Mouse (Mus musculus) heart, embryonic 15.5 days (tissue): ENCODE data around the gene Tcam1. TPM values are rescaled to one million over a fixed set of nuclear protein-coding genes. Genes with fewer than 3 reads are reported as not detected.
"Not testable (repeated sequence)": the region's sequence is repeated elsewhere in the genome, so short reads cannot be mapped to it uniquely, and the experiment has no call there.

Experiments used
- ATAC-seq: fragments of 200-750 bp; cut with Nextera tagmentation; replicated peaks from 2 replicates; pipeline ENCODE4 v1.8.0; 2017; ENCODE audit warnings: low read depth, moderate TSS enrichment; ENCODE audit not compliant: insufficient number of reproducible peaks, insufficient read depth, low FRiP score
- H3K27ac ChIP-seq: fragments of 300-500 bp; sonication (generic); 2 replicates; pipeline ENCODE4 v1.5.1; 2015; ENCODE audit warnings: mild to moderate bottlenecking, inconsistent platforms
- H3K27me3 ChIP-seq: fragments of 300-500 bp; sonication (generic); 2 replicates; pipeline ENCODE4 v1.6.1; 2015; ENCODE audit warnings: inconsistent platforms
- H3K36me3 ChIP-seq: fragments of 300-500 bp; sonication (generic); 2 replicates; pipeline ENCODE4 v1.6.1; 2015; ENCODE audit warnings: mild to moderate bottlenecking, inconsistent platforms
- H3K4me1 ChIP-seq: fragments of 300-500 bp; sonication (generic); replicated peaks from 2 replicates; pipeline ENCODE4 v1.6.1; 2015; ENCODE audit warnings: inconsistent platforms
- H3K4me2 ChIP-seq: fragments of 300-500 bp; sonication (generic); 2 replicates; pipeline ENCODE4 v1.6.1; 2015; ENCODE audit warnings: inconsistent platforms, mild to moderate bottlenecking, moderate library complexity
- H3K4me3 ChIP-seq: fragments of 300-500 bp; sonication (generic); 2 replicates; pipeline ENCODE4 v1.5.1; 2015; ENCODE audit warnings: mild to moderate bottlenecking, inconsistent platforms
- H3K9ac ChIP-seq: fragments of 300-500 bp; sonication (generic); 2 replicates; pipeline ENCODE4 v1.6.1; 2015; ENCODE audit warnings: mild to moderate bottlenecking, inconsistent platforms
- H3K9me3 ChIP-seq: fragments of 300-500 bp; sonication (generic); replicated peaks from 2 replicates; pipeline ENCODE4 v1.6.1; 2016; ENCODE audit warnings: inconsistent platforms
- WGBS: fragments of 180-500 bp; shearing (Covaris S2); methylation state at CpG from one replicate; pipeline ENCODE4 v1.1.7; 2015; ENCODE audit warnings: mixed read lengths; 5-methylcytosine and 5-hydroxymethylcytosine counted together
- polyA plus RNA-seq: library from polyadenylated mRNA; unstranded; fragments of >200 nt; fragmentation: Nextera tagmentation; extraction: Ambion mirVana; gene quantifications from 2 replicates; pipeline ENCODE4 v1.2.1, GENCODE M21; 2015

Gene Tcam1
- 0.34 TPM in 1 of 2 replicates, not detected in the other for polyA plus RNA-seq

DNA sequence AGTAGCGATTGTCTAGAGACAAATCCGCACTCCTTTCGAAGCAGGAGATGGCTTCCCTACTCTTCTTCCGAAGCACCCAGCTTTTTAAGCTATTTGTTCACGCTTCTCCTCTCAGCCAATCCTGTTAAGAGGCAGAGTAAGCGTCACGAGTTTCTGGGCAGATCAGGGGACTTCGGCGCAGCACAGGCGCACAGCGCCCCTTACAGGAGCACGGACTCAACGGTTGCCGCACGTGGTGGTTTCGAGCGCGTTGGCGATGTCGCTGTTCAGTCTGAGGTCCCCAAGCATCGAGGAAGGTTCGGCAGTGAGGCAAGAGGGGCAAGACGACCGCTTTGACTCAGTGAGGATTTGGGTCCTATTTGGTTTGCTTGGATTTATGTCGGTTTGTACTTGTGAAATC, at the start of gene Tcam1:
Gene Tcam1, plus strand, starts transcription at position 219 of the 400 bp plus-strand sequence.
- H3K27me3 ChIP-seq = no peaks in the 10 kb centered on the region
- peak within 1 kb of the TSS; percentile 17; the same call in 1 of the 2 replicates for H3K4me3 ChIP-seq
- H3K4me2 ChIP-seq = peak within 1 kb of the TSS; percentile 59
- no peak within 1 kb of the TSS for H3K27ac ChIP-seq
- H3K9me3 ChIP-seq = no peaks in the 10 kb centered on the region
- no peaks in the 10 kb centered on the region for H3K36me3 ChIP-seq
- peaks cover 27% of the 10 kb centered on the region for H3K4me1 ChIP-seq
- WGBS = 7% methylated on average over 25 of the region's 25 CpGs
- no peak; the same call in 1 of the 2 replicates for ATAC-seq
- H3K9ac ChIP-seq = no peak within 1 kb of the TSS

GRCm38 (mm10) chr11:106233978-106234377, 42.5 kb upstream of the Tcam1 start:
- H3K9me3 ChIP-seq, H3K4me2 ChIP-seq, ATAC-seq, H3K9ac ChIP-seq, H3K27me3 ChIP-seq, H3K4me3 ChIP-seq, H3K4me1 ChIP-seq, H3K27ac ChIP-seq: not testable (repeated sequence)
- H3K36me3 ChIP-seq = peaks cover 81% of the 10 kb centered on the region
- WGBS = 82% methylated on average over 8 of the region's 8 CpGs

DNA sequence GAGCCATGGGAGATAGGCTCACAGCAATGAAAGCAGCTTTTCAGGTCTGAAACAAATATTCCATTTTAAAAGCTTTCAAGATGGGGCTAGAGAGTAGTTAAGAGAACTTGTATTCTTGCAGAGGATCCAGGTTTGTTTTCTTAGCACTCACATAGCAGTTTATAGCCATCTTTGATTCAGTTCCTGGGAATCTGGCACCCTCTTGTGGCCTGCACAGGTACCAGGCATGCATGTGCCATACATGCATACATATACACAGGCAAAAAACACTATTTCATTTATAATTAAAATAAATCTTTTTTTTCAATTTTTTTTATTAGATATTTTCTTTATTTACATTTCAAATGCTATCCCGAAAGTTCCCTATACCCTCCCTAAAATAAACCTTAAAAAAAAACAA, 29.6 kb upstream of the Tcam1 start:
- H3K4me2 ChIP-seq = no peak overlapping the region
- peaks cover 98% of the 10 kb centered on the region for H3K36me3 ChIP-seq
- WGBS = 92% methylated on average over 1 of the region's 1 CpGs
- no peak overlapping the region for H3K4me3 ChIP-seq
- H3K9me3 ChIP-seq = no peaks in the 10 kb centered on the region; the same call in 1 of the 2 replicates
- H3K27ac ChIP-seq = no peak overlapping the region
- no peaks in the 10 kb centered on the region for H3K27me3 ChIP-seq
- H3K4me1 ChIP-seq = 0 out of 2 replicates have a peak, but pooled peaks cover 2% of the 10 kb centered on the region
- no peak overlapping the region for H3K9ac ChIP-seq
- no peak for ATAC-seq

DNA sequence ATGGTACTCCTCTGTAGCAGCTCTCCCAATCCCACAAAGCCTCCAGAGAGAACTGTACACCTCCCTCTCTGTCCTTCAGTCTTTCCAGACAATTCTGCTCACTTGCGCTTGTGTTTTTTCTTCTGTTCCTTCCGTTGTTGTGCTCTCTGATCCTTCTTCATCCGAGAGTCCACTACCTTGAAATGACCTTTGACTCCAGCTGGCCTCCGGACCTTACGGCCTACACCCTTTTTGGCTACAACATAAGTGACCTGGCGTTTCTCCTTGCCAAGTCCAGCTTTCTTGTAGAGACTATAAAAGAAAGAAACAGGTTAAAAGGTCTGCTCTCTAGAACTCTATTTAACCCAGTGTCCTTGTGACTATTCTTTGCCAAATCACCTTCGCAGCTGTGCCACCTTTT, 27.1 kb upstream of the Tcam1 start:
- Histone ChIP-seq H3K9me3 (no peaks in the 10 kb centered on the region), H3K27me3 (no peaks in the 10 kb centered on the region), H3K27ac (no peak overlapping the region), H3K36me3 (peaks cover 90% of the 10 kb centered on the region), H3K4me3 (no peak overlapping the region), H3K4me1 (0 out of 2 replicates have a peak, but pooled peaks cover 2% of the 10 kb centered on the region), H3K9ac (no peak overlapping the region), H3K4me2 (no peak overlapping the region)
- WGBS = 85% methylated on average over 7 of the region's 7 CpGs
- no peak for ATAC-seq

DNA sequence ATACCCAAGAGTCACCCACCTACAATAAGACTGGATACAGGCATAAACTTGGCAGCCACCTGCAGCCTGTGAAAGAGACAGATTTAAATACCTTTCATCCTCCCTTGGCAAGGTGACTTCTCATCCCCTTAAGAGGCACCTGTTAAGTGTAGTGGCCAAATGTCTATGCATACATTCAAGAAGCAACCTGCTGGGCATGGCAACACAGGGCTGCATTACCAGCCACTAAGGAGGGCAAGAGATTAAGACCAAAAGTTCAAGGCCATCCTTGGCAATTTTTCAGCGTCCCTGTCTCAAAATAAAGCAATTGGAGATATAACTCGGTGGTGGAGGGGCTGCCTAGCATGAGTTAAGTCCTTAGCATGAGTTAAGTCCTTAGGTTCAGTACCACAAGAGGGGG, 21.7 kb upstream of the Tcam1 start:
- H3K27me3 ChIP-seq = no peaks in the 10 kb centered on the region
- no peaks in the 10 kb centered on the region for H3K9me3 ChIP-seq
- peaks cover 23% of the 10 kb centered on the region for H3K4me1 ChIP-seq
- H3K27ac ChIP-seq = no peak overlapping the region
- H3K4me2 ChIP-seq = peak overlapping the region; percentile 94
- H3K4me3 ChIP-seq = peak overlapping the region; percentile 93
- ATAC-seq = no peak
- H3K36me3 ChIP-seq = peaks cover 51% of the 10 kb centered on the region
- H3K9ac ChIP-seq = peak overlapping the region; percentile 70
- 8% methylated on average over 2 of the region's 2 CpGs for WGBS

DNA sequence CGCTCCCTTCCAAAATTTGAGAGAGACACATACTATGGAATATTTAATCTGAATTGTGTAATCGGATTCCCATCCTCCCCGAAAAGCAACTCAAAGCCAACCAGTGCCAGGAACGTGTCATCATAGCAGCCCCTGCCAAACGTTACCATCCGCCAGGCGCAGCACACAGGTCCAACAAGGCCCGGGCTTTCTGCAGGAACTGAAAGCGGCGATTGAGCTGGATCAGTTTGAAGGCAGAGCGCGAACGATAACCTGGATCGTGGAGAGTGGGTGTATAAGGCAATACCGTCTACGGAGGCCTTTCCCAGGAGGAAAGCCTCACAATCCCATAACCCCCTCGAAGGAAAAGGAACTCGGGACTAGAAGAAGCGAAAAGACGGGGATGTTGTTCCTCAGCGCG, 21.3 kb upstream of the Tcam1 start:
- H3K27me3 ChIP-seq = no peaks in the 10 kb centered on the region
- peak overlapping the region; percentile 70 for H3K9ac ChIP-seq
- H3K4me1 ChIP-seq = peaks cover 23% of the 10 kb centered on the region
- peak overlapping the region; percentile 93 for H3K4me3 ChIP-seq
- ATAC-seq = no peak
- 2% methylated on average over 22 of the region's 22 CpGs for WGBS
- peak overlapping the region; percentile 78; the same call in 1 of the 2 replicates for H3K27ac ChIP-seq
- H3K4me2 ChIP-seq = peak overlapping the region; percentile 94
- H3K9me3 ChIP-seq = no peaks in the 10 kb centered on the region
- H3K36me3 ChIP-seq = peaks cover 47% of the 10 kb centered on the region

DNA sequence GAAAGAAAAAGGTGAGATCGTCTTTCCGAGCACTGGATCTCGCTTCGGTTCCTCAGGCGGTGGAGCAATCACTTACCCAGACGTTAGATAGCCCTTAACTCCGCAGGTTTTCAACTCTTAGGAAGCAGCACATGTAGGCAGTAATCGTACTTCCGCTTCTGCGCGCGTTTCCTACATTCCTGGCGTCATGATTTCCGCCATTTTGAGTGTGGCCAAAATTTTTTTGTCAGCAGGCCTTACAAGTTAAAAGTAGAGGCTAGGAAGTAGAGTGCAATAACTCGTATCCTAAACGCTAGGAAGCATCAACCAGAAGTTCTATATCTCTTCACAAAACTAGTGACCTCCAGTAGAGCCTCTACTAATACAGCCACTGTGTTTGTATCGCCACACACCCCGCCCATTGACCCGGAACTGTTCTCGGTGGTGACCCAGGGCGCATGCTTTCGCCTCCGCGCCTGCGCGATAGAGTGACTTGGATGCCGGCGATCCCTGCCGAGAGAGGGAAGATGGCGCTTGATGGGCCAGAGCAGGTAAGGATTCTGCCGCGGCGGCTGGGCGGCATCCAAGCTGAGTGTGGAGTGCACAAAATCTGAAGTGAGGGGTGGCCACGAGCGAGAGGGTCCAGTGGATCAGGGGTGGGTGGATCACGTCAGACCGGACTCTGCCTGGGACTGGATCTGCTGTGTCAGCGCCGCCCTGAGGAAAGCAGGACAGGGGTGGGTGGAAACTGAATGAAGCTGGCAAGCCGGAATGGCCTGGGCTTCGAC, 20.6 kb upstream of the Tcam1 start, which contains the start of the genes Ftsj3 and Psmc5:
Gene Ftsj3, minus strand, starts transcription at position 395 of the 767 bp plus-strand sequence.
Gene Psmc5, plus strand, starts transcription at position 470 of the 767 bp plus-strand sequence.
- Histone ChIP-seq H3K9ac (peak within 1 kb of the TSS; percentile 90), H3K27me3 (no peaks in the 10 kb centered on the region), H3K4me1 (peaks cover 23% of the 10 kb centered on the region), H3K36me3 (peaks cover 40% of the 10 kb centered on the region), H3K4me2 (peak within 1 kb of the TSS; percentile 94), H3K9me3 (no peaks in the 10 kb centered on the region), H3K27ac (peak within 1 kb of the TSS; percentile 78), H3K4me3 (peak within 1 kb of the TSS; percentile 93)
- peak; percentile 93 for ATAC-seq
- WGBS = under 1% methylated on average over 42 of the region's 42 CpGs

GRCm38 (mm10) chr11:106256775-106257174, 19.7 kb upstream of the Tcam1 start:
- no peak overlapping the region; the same call in 1 of the 2 replicates for H3K27ac ChIP-seq
- no peak for ATAC-seq
- peak overlapping the region; percentile 94 for H3K4me2 ChIP-seq
- peak overlapping the region; percentile 93 for H3K4me3 ChIP-seq
- H3K9ac ChIP-seq = peak overlapping the region; percentile 90
- no peaks in the 10 kb centered on the region for H3K9me3 ChIP-seq
- peaks cover 23% of the 10 kb centered on the region for H3K4me1 ChIP-seq
- peaks cover 40% of the 10 kb centered on the region for H3K36me3 ChIP-seq
- WGBS = 56% methylated on average over 5 of the region's 5 CpGs
- no peaks in the 10 kb centered on the region for H3K27me3 ChIP-seq

DNA sequence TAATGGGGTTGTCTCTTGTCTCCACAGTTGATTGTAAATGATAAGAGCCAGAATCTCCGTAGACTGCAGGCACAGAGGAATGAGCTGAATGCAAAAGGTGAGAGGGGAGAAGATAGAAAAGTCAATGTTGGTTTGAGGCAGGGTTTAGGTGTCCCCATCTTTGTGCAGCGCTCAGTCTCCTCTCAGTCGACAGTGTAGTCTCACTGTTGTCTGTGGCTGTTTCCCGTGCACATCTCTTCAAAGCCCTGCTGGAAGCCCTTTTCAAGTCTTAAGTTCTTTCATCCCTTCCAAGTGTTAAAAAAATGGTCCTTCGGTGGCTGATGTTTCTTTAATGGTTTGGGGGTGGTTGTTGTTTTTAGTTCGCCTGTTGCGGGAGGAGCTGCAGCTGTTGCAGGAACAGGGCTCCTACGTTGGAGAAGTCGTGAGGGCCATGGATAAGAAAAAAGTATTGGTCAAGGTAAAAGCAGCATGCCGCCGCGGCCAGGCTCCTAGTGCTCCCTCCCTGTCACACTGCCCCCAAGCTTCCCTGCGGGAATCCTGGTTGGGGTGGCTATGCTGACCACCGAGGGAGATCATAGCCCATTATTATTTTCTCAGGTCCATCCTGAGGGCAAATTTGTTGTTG, 15.5 kb upstream of the Tcam1 start:
- peaks cover 64% of the 10 kb centered on the region for H3K36me3 ChIP-seq
- no peak overlapping the region for H3K4me3 ChIP-seq
- peaks cover 13% of the 10 kb centered on the region for H3K4me1 ChIP-seq
- H3K4me2 ChIP-seq = no peak overlapping the region
- 73% methylated on average over 14 of the region's 14 CpGs for WGBS
- H3K9me3 ChIP-seq = no peaks in the 10 kb centered on the region
- no peaks in the 10 kb centered on the region for H3K27me3 ChIP-seq
- no peak overlapping the region for H3K27ac ChIP-seq
- no peak for ATAC-seq
- no peak overlapping the region for H3K9ac ChIP-seq

DNA sequence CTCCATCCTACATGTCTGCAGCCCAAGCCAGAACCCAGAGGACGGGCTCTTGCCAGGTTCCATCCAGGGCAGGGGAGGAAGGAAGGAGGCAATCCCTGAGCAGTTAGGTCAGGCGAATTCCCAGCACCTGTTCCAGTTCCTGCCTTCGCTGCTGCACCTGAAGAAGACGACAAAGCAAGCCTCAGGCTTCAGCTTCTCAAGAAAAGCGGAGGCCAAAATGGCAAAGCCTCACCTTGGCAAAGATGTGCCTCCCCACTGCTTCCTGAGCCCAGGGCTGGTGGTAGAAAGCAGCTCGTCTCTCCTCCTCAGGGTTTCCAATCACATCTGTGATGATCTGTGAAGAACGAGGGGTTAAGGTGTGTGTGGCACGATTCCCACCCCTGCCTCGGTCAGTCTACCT, 12.5 kb upstream of the Tcam1 start:
- Histone ChIP-seq H3K4me2 (no peak overlapping the region), H3K27me3 (no peaks in the 10 kb centered on the region), H3K4me3 (no peak overlapping the region), H3K4me1 (peaks cover 19% of the 10 kb centered on the region), H3K27ac (no peak overlapping the region), H3K9ac (no peak overlapping the region), H3K36me3 (peaks cover 71% of the 10 kb centered on the region), H3K9me3 (no peaks in the 10 kb centered on the region)
- no peak for ATAC-seq
- WGBS = 83% methylated on average over 9 of the region's 9 CpGs

- Histone ChIP-seq H3K4me3 (no peak overlapping the region), H3K27ac (no peak overlapping the region), H3K36me3 (peaks cover 66% of the 10 kb centered on the region), H3K4me1 (peaks cover 22% of the 10 kb centered on the region), H3K9me3 (no peaks in the 10 kb centered on the region), H3K4me2 (no peak overlapping the region), H3K27me3 (no peaks in the 10 kb centered on the region), H3K9ac (no peak overlapping the region)
- 88% methylated on average over 15 of the region's 15 CpGs for WGBS
- ATAC-seq = no peak
These were observed 11.5 kb upstream of the Tcam1 start for GRCm38 (mm10) chr11:106264988-106265387.
